Mouse (Mus musculus) adrenal gland, postnatal 4 days (tissue): ENCODE data around the gene Sox11. TPM values are rescaled to one million over a fixed set of nuclear protein-coding genes. Genes with fewer than 3 reads are reported as not detected.

Source experiments
- DNase-seq, 2 experiments: peaks; one replicate each; pipeline ENCODE4 v3.0.0; 2021 to 2022; ENCODE audit warnings: low spot score in 2 of 2, mixed read lengths in 2 of 2
- total RNA-seq, 2 experiments: library from RNA; stranded (reverse); gene quantifications; 2 replicates each; pipeline ENCODE4 v1.2.3; 2021

Sox11 gene
- total RNA-seq, 2 experiments from 2014 or later = 5.5 to 9.5 TPM

DNA sequence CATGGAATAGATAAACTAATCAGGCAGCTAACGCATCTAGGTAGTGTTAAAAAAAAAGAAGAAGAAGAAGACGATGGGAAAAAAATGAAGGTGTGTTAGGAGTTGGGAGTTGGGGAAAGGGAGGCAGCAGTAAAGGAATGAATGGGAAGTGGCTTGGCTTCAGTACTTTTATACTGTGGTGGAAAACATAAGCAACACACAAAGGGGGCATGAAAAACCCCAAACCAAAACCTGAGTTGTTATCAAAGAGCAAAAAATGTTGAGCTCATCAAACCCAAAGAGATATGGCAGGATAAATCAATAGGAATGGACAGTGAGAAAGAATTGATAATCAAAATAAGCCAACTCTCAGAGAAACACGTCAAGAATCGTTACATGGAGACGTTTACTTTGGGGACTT is 5.6 kb downstream of the Sox11 start:
- DNase-seq = no peak

DNA sequence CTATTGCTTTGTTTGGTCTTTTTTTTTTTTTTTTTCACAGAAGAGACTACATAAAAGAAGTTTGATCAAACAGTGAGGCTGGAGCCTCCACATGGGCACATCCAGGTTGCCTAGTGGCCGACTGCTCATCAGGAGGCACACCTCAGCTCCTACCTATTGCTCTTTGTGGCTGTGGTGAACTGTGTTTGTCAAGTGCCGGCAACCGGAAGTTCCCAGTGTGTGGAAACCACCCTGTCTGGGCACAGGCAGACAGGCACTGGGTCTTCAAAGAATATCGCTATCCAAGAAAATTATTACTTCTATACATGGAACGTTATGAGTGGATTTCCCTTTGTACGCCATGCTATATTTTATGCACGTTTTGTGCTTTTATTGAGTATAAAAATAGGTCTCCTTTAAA is 6.0 kb downstream of the Sox11 start:
- DNase-seq = no peak

DNA sequence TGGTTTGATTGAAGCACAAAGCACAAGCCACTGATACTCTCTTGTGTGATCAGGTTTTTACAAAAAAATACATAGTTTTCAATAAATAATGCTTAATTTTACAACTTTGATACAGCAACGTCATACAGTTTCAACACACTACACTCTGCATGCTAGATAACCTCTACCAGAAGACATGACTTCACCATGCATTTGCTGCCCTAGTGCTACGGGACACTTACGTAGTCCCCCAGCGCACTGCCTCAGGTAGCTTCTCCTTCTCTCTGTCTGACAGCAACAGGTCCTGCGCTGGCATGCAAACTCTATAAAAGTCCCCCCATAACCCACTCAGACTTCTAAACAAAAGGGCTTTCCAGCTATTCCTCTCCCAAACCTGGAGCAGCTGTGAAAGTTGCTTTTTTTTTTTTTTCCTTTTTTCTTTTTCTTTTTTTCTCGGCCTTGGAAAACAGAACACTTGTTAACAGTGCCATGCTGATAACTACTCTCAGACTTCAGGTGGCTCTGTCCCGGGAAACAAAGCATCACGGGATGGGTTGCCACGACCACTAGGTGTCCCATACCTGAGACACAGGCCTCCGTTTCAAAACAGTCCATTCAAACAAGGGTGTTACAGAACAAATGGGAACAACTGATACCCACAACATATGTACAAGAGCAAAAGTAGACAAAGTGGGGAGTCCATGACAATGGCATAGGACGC is 6.9 kb downstream of the Sox11 start:
- no peak for DNase-seq

DNA sequence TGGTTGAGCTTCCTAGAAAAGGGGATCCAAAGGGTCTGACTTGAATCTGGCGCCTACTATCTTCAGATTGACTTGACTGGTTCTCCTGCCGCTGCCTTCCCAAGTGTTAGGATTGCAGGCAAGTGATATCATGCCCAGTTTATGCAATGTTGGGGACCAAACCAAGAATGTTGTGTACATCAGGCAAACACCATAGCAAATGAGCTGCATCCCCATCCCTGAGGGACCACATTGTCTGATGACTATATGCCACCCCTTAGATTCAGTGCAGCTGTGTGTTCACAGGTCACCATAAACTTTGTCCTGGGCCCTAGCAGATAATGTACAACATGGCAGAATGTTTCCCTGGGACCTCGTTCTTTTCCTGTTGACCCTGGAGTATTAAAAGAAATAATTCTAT is 8.8 kb downstream of the Sox11 start:
- DNase-seq = no peak

DNA sequence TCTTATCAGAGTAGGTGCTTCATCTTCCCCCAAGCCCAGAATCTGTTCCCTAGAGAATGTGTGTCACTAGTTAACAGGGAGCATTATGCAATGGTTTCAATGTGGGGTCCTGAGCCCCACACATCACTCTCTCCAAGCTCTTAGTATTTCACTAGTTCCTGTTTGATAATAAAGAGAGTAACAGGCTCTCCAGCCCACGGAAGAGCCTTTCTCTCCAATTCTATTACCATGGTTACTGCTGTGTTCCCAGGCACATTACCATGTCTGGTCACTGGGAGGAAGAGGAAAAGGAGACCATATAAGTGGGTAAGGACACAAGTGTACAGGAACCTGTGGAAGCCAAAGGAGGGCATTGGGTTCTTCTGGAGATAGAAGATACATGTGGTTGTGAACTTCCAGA is 19.0 kb downstream of the Sox11 start:
- DNase-seq = no peak

DNA sequence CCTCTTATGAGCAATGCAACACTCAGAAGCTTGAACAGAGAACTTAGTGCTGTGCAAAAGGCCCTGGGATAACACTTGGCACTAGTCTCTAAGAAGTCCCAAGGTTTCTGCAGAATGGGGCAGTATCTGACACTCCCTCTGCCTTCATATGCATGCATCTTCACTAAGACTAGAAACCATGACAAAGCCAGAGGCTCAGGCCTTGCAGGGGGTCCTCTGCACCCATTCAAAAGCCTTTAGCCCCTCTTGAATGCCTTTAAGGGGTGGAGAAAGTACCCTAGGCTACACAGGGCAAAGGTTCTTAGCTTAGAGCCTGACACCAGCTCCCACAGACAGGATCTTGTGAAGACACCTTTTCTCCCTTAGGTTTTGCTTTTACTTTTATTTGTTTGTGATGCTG is 21.7 kb downstream of the Sox11 start:
- DNase-seq = no peak

DNA sequence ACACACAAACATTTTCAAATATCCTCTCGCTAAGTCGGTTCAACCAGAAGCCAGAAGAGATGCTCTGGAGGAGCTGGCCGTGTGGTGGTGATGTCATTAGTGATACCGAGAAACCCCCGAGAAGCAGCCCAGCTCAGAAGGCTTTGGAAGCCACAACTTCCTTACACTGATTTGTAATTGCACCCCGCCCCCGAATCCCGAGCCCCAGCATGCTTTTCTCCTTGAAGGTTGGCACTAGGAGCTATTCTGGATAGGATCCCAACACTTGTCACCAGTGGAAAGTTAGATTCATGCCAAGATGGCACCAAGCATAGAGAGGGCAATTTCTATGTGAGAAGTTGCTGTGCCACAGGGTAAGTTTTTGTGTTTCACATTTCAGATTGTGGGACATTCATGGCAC is 29.4 kb downstream of the Sox11 start:
- DNase-seq = no peak

DNA sequence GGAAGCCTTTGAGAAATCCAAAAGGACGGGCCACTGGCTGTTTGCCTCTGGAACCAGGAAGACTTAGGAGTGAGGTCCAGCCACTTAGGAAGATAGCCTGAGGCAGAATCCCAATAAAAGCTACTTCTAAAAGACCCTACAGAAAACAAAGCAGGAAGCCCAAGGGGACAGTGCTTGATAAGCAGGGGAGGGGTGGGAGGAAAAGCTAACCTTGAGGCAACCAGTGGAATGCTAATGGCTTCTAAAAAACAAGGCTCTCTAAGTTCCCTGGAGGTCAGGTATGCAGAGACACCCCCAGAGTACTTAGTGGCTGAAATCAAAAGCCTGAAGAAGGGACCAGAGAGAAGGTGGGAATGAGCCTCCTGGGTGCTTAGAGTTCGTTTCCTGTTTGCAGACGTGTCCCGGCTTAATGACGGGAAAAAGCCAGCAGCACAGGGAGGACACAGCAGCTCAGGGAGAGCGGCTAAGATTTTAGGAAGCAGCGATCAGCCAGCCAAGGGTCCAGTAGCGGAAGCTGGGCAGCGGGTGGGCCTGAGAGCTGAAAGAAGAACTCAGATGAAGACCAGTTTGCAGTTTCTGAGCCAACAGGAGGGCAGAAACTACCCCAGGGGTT is 30.4 kb downstream of the Sox11 start:
- DNase-seq = no peak

DNA sequence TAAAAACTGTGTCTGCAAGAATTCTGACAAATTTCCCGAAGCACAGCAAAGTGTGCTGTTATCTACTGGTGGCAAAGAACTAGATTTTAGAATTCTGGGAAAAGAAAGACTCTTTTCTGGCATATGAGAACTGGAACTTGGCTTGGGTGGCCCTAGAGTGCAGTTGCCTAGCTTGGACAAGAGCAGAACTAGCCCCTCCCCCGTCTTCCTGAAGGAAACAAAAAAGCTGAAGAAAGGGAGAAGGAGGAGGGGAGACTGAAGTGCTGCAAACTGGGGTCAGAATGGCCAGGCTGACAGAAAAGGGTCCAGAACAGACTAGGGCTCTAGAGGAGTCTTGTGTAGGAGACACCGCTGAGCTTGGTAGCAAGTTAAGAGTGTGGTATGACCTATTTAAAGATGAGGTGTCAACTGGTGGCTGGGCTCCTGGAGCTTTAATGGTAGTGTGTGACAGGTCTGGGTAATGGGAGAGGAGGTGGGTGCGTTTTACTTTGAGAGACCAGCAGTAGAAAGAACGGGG is 31.0 kb downstream of the Sox11 start:
- no peak for DNase-seq

DNA sequence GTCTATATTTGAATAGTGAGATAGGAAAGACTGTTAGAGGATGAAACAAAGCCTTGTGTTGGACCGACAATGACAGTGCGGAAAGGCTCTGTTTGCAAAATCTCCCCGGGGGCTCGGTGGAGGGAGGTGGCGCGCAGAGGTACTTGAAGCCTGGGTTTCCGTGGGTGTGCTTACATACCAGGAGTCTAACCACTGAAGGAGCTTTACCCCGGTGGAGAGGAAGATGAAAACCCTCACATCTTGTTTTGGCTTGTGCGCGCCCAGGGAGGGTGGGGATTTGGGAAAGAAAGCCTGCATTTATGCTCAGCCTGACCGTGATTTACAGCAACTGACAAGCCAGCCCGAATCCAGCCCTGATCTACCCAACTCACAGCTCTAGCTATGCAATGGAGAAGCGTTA is 31.7 kb downstream of the Sox11 start:
- DNase-seq = no peak

DNA sequence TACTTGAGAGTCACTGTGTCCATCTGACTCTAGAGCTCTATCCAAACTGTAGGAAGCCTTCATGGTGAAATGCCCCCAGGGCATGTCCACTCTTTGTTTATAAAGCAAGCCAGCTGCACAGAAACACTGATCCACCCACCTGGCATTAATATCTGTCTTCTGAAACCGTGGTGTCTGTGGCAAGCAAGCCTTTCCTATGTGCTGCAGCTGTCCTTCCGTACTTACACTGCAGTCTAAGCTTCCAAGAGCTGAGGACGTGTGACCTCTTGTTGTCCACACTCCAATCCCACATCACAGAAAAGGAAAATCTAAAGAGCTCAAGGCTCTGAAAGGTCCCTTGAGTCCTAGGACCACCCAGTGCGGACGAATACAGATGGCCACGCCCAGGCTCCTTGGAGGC is 32.4 kb downstream of the Sox11 start:
- DNase-seq = no peak

DNA sequence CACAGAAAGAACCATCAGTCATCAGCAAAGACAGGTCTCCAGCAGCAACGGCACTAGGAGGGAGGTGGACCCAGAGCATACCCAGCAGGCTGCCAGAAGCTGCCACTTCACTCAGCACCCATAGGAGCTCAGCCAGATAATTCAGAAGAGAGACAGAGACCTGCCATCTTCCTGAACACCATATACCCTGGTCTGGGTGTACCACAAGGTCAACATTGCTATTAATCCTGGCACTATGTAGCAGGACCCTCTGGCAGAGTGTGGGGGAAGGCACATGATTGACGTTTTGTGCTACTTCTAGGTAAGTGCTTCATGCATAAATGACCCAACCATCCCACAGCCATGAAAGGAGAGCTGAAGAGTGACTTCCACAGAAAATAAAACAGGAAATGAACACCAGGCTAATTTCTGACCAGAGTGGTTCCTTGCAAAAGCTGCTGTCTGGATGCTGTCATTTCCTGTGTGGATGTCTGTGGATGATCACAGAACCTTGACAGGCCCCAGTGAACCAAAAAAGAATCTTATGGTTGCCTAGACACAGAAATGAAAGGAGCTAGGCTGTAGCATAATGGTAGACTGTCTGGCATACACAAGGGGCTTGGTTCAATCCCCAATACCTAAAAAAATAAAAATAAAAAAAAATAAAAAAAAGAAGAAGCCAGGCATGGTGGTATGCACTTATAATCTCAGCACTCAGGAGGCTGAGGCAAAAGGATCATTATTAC is 37.5 kb downstream of the Sox11 start:
- no peak for DNase-seq

DNA sequence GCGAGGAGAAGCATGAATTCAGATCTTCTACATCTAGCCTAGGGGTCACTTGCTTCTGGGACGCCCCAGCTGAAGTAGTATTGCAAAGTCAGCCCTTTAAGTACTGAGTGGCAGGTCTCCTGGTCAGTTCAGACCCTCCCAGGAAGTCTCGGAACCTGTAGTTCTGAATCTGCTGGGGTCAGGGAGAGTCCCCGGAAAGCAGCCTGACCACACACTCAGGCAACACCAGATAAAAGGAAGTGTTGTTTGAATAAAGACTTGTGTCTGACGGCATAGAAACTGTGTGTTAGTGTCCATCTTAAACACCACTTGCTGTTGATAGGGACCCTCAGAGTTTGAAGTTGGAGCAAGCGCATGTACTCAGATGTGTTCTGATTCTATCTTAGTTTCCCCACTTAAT is 39.2 kb downstream of the Sox11 start:
- no peak for DNase-seq

DNA sequence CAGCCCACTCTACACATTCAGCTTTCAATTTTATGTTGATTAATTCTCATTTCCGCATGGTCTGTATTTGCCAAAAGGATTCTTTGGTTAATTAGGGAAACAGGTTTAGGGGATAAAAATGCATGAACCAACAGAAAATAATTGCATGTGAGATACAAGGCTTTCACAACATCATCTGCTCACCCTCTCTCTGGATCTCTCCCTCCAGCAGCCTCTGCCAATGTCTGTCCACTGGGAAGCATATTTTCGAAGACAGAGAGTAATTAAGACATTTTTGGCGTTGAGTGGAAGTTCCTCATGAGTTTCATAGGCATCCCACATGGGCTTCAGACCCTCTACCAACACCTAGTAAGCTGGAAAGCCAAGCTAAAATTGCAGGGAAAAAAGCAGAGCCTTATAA is 43.7 kb downstream of the Sox11 start:
- DNase-seq = no peak

DNA sequence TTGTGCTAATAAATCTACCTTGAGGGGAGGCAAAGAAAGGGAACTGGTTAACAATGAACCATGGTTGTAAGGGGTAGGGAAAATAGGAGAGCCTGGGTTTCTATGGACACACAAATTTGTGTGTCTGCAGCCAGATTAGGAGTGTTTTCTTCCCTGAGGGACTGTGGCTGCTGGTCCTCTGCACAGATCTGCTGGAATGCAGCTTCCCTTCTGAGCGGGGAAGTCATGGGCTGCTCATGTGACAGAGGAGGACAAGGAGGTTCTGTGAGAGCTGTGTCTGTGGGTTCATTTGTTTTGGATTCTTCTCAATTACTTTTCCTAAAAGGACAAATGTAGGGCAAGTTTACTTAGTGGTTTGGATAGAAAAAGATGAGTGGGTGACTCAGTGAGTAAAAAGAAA is 48.2 kb downstream of the Sox11 start:
- no peak for DNase-seq

DNA sequence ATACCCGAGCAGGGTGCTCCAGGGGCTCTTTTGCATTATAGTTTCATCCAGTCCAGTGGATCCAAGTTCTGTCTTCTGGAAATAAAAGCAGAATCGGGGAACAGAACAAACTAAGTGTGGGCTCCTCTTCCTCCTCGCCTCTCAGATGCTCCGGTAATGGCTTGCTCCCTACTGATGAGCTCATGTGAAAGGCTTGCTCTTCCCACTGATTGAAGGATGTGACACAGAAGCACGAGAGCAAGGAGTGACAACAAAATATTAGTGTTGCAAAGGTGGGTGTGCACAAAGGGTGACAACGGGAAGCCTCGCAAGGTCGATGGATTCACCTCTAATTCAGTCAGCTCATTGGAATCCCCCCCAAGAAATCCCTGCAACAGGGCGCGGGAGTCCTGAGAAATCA is 48.6 kb downstream of the Sox11 start:
- no peak for DNase-seq

DNA sequence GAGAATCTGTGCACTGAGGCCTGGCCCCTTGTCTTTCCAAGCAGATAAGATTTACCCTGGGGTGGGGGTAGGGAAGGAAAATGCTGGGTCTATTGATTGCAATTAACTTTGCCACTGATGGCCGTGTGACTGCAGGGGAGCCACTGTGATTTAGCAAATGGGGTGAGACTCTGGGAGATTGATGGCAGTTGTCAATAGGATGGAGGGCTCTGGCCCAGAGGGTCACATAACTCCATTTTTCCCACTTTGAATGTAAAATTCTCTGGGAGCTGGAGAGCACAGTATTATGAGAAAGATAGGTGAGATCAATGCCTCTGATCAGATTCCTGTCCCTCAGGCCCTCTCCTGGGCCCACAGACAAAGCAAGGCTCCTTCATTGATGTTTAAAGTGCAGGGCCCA is 49.2 kb downstream of the Sox11 start:
- DNase-seq = no peak
